Mouse (Mus musculus) spleen, adult 2 months (tissue): Measurements from ENCODE around the gene Plekha4.

Experiments
- CTCF ChIP-seq: fragments of 200-500 bp; IDR thresholded peaks from 2 replicates; pipeline ENCODE4 v1.5.1; 2011; ENCODE audit warnings: mild to moderate bottlenecking, inconsistent platforms; ENCODE audit not compliant: insufficient read depth, insufficient read length, insufficient replicate concordance; ENCODE audit errors: extremely low read depth
- POLR2A ChIP-seq: fragments of 200-500 bp; IDR thresholded peaks from 2 replicates; pipeline ENCODE4 v1.6.1; 2011; ENCODE audit warnings: low read depth, low read length, inconsistent platforms

DNA sequence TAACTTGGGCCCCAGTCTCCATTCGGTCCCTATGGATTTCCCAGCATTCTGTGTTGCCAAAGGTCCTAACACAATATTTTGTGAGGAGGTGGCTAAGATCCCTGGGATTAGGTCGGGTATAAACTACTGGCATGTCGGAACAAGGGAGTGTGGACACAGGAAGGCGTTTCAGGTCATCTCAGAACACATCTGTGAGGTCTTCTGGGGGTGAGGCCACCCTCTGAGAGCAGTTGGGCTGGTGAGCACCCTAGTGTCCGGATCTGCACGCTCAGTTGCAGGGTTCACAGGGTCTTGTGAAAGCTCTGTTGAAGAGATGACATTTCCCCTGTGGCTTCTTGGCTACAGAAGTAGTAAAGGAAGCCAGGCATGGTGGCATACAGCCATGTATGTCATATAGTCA lies 59.8 kb downstream of the Plekha4 start:
- no peak for TF ChIP-seq CTCF
- no peak for TF ChIP-seq POLR2A
